Mouse (Mus musculus): ENCODE data around the gene Rasgrf2.

GRCm38 (mm10) chr13:91974154-91974553 lies 157.3 kb downstream of the Rasgrf2 start:
- TF ChIP-seq POLR2A (IDR thresholded peaks at IDR 0.05; ENCODE audit: insufficient read depth, low read depth, low read length), result no peak
- TF ChIP-seq CTCF (IDR thresholded peaks at IDR 0.05; ENCODE audit: insufficient read depth, low read depth, low read length), result no peak
